ENCODE assay signal across 9 mouse cellular contexts in genomic region chr11:46251994-46252393, GRCm38 (mm10). TPM values are rescaled to one million over a fixed set of nuclear protein-coding genes. Genes with fewer than 3 reads are reported as not detected.
DNase-seq lines count a peak whose midpoint lies in the region; ATAC-seq lines count a peak whose summit lies in the region.
"Had no signal": no experiment of that assay in that cellular context is flagged by ENCODE, and none has a peak within 500 bp of the region (broad histone marks: within the 10 kb centered on the region; RNA-seq: fewer than 3 reads in every experiment).

No protein-coding gene starts in this region.

- ATAC-seq in erythroid progenitor cell, adult 5-6 weeks (replicated peaks; ENCODE audit: low FRiP score, poor library complexity, severe bottlenecking) = peak; percentile 84
- peak; percentile 63 for ATAC-seq in hindbrain, embryonic 16.5 days
- ATAC-seq in midbrain, embryonic 13.5 days = peak; percentile 64

- intact Hi-C loops in left cerebral cortex, postnatal 14 days (cut with DNase I) = no loop called here

- no peak overlapping the region for H3K4me2 ChIP-seq in hindbrain, embryonic 16.5 days (ENCODE audit: low read length)
- no peak overlapping the region for H3K4me2 ChIP-seq in midbrain, embryonic 13.5 days (replicated peaks)
- H3K4me2 ChIP-seq: limb, embryonic 13.5 days had no signal

- H3K27ac ChIP-seq in hindbrain, embryonic 16.5 days (ENCODE audit: low read depth, low read length) = no peak overlapping the region
- no peak overlapping the region for H3K27ac ChIP-seq in midbrain, embryonic 13.5 days
- H3K27ac ChIP-seq: limb, embryonic 13.5 days had no signal

- H3K9ac ChIP-seq in hindbrain, embryonic 16.5 days (ENCODE audit: low read depth, low read length) = no peak overlapping the region
- H3K9ac ChIP-seq in midbrain, embryonic 13.5 days (replicated peaks) = no peak overlapping the region
- H3K9ac ChIP-seq: limb, embryonic 13.5 days had no signal

- no peaks in the 10 kb centered on the region for H3K4me1 ChIP-seq in hindbrain, embryonic 16.5 days (ENCODE audit: control insufficient read depth, insufficient read depth, low read depth, low read length)
- H3K4me1 ChIP-seq in midbrain, embryonic 13.5 days (replicated peaks) = no peaks in the 10 kb centered on the region
- H3K4me1 ChIP-seq: limb, embryonic 13.5 days had no signal

- no peaks in the 10 kb centered on the region for H3K9me3 ChIP-seq in hindbrain, embryonic 16.5 days (ENCODE audit: control insufficient read depth, low read length)
- no peaks in the 10 kb centered on the region for H3K9me3 ChIP-seq in midbrain, embryonic 13.5 days
- H3K9me3 ChIP-seq: limb, embryonic 13.5 days had no signal

- H3K4me3 ChIP-seq in hindbrain, embryonic 16.5 days (ENCODE audit: low read length) = no peak overlapping the region
- no peak overlapping the region for H3K4me3 ChIP-seq in midbrain, embryonic 13.5 days (replicated peaks)
- H3K4me3 ChIP-seq: limb, embryonic 13.5 days had no signal

- peak; percentile 42 for DNase-seq in gastrocnemius, adult 18-20 months (ENCODE audit: low spot score)
- no peak for DNase-seq in gastrocnemius, postnatal 25 days
- peak; percentile 90 for DNase-seq in brain, adult 2 months (ENCODE audit: low read depth, low spot score)
- DNase-seq in left cerebral cortex, postnatal 14 days (ENCODE audit: low spot score in 2 of 2) = peak; percentile 69 to 82
- DNase-seq in spleen, adult 12 weeks (ENCODE audit: low spot score) = peak; percentile 47

- no peaks in the 10 kb centered on the region for H3K27me3 ChIP-seq in hindbrain, embryonic 16.5 days (replicated peaks; ENCODE audit: control insufficient read depth, insufficient read depth, low read length)
- no peaks in the 10 kb centered on the region for H3K27me3 ChIP-seq in midbrain, embryonic 13.5 days
- H3K27me3 ChIP-seq: limb, embryonic 13.5 days had no signal

- peaks cover 52% of the 10 kb centered on the region for H3K36me3 ChIP-seq in hindbrain, embryonic 16.5 days (ENCODE audit: control insufficient read depth, insufficient read depth, low read length)
- H3K36me3 ChIP-seq in midbrain, embryonic 13.5 days = peaks cover 94% of the 10 kb centered on the region

- 35% methylated on average over 7 of the region's 7 CpGs for WGBS in hindbrain, embryonic 16.5 days
- 35% methylated on average over 7 of the region's 7 CpGs for WGBS in midbrain, embryonic 13.5 days

RNA-seq across cellular contexts. Expression of gene Fndc9, which starts 16.7 kb away (rescaled TPM):
- total RNA-seq in gastrocnemius, adult 18-20 months (2021) = not detected
- not detected for total RNA-seq in gastrocnemius, postnatal 25 days (2021)
- total RNA-seq in erythroid progenitor cell, adult 5-6 weeks (2015; ENCODE audit: low replicate concordance) = not detected in 2 replicates
- total RNA-seq in erythroid progenitor cell, adult 5-6 weeks (2017; ENCODE audit: low replicate concordance) = not detected in 2 replicates
- 2.7 and 3.8 TPM in 2 replicates for polyA plus RNA-seq in hindbrain, embryonic 16.5 days (2015; fragmentation: Nextera tagmentation; extraction: Ambion mirVana)
- total RNA-seq in left cerebral cortex, postnatal 14 days (2021) = 1 to 10 TPM; 6.7 to 7.3 TPM
- polyA plus RNA-seq in midbrain, embryonic 13.5 days (2015; fragmentation: Nextera tagmentation; extraction: Ambion mirVana) = 4.6 and 5.9 TPM in 2 replicates

Comparison
In these comparisons a context has a peak if more than half of its experiments do, and no peak if none do; other contexts are left out.
1. RNA of gene Fndc9, which starts 16.7 kb away (total RNA-seq): 6.7 to 7.3 TPM in left cerebral cortex, postnatal 14 days; not detected in gastrocnemius, adult 18-20 months, not detected in gastrocnemius, postnatal 25 days and not detected in erythroid progenitor cell, adult 5-6 weeks; every median in the first group is over 4 times any median in the second.
2. Peak in every context shown above with its lines, with median percentiles within 50 percentile points of each other: ATAC-seq.